Mouse (Mus musculus) thymus, adult 2 months (tissue): ENCODE results near the gene Dab1. TPM values are rescaled to one million over a fixed set of nuclear protein-coding genes. Genes with fewer than 3 reads are reported as not detected.

ENCODE experiments used
- DNase-seq: peaks from one replicate; pipeline ENCODE4 v3.0.0; 2021
- H3K27ac ChIP-seq: fragments of 200-500 bp; 2 replicates; pipeline ENCODE4 v1.5.1; 2012; ENCODE audit warnings: low read length, control low read depth; ENCODE audit not compliant: control insufficient read depth, insufficient read depth
- H3K27me3 ChIP-seq: fragments of 200-500 bp; 2 replicates; pipeline ENCODE4 v1.6.1; 2012; ENCODE audit warnings: mild to moderate bottlenecking, low read length, moderate library complexity, mixed read lengths; ENCODE audit not compliant: control insufficient read depth, insufficient read depth
- H3K36me3 ChIP-seq: fragments of 200-500 bp; 2 replicates; pipeline ENCODE4 v1.6.1; 2012; ENCODE audit warnings: mild to moderate bottlenecking, low read length, moderate library complexity; ENCODE audit not compliant: control insufficient read depth, insufficient read depth
- H3K4me1 ChIP-seq: fragments of 200-500 bp; replicated peaks from 2 replicates; pipeline ENCODE4 v1.6.1; 2012; ENCODE audit warnings: low read length; ENCODE audit not compliant: control insufficient read depth, insufficient read depth
- H3K4me3 ChIP-seq: fragments of 200-500 bp; 2 replicates; pipeline ENCODE4 v1.5.1; 2012; ENCODE audit warnings: mild to moderate bottlenecking, low read length, control low read depth, moderate library complexity; ENCODE audit not compliant: control insufficient read depth, insufficient read depth
- CTCF ChIP-seq: fragments of 200-500 bp; IDR thresholded peaks from 2 replicates; pipeline ENCODE4 v1.5.1; 2012; ENCODE audit warnings: mild to moderate bottlenecking, control low read depth, low read length, moderate library complexity, borderline replicate concordance; ENCODE audit not compliant: control insufficient read depth, poor library complexity, insufficient read depth; ENCODE audit errors: extremely low read depth
- POLR2A ChIP-seq: fragments of 200-500 bp; IDR thresholded peaks from 2 replicates; pipeline ENCODE4 v1.6.1; 2012; ENCODE audit warnings: mild to moderate bottlenecking, low read length, control low read depth, moderate library complexity; ENCODE audit not compliant: control insufficient read depth, poor library complexity, insufficient read depth; ENCODE audit errors: extremely low read depth
- WGBS: fragments of 180-500 bp; shearing (Covaris S2); methylation state at CpG from one replicate; pipeline ENCODE4 v1.1.7; 2018; 5-methylcytosine and 5-hydroxymethylcytosine counted together
- polyA plus RNA-seq: library from polyadenylated mRNA; depleted of rRNA; stranded (reverse); fragments of >200 nt; gene quantifications from 2 replicates; pipeline ENCODE4 v1.2.3, GENCODE M21; 2012

Dab1 gene
- polyA plus RNA-seq, 1 experiment, result 0.28 TPM

DNA sequence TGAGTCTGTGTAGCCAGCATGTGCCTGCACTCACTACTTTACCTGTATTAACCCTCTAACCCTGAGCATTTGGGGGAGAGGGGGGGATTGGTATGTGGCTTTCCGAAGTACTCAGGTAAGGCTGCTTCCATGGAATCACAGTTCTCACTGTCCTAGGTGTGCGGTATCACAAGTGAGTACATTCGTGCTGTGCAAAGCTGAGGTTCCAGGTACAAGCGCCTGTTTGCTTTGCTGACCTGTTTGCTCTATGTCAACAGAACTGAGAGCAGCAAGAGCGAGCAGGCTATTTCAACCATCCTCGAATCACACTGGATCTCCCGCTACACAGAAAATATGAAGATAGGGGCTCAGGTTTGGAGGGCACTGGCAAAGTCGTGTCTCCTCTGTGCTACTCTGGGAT is 1146.9 kb downstream of the Dab1 start, which contains the start of gene C8b:
C8b (plus strand) TSS at position 253 of the 400 bp plus-strand sequence.
- H3K4me1 ChIP-seq, result no peaks in the 10 kb centered on the region
- H3K27ac ChIP-seq, result no peak within 1 kb of the TSS
- no peak for DNase-seq
- no peak within 1 kb of the TSS for H3K4me3 ChIP-seq
- no peaks in the 10 kb centered on the region for H3K27me3 ChIP-seq
- TF ChIP-seq POLR2A, result no peak
- TF ChIP-seq CTCF, result no peak
- no peaks in the 10 kb centered on the region for H3K36me3 ChIP-seq
- 93% methylated on average over 8 of the region's 8 CpGs for WGBS

DNA sequence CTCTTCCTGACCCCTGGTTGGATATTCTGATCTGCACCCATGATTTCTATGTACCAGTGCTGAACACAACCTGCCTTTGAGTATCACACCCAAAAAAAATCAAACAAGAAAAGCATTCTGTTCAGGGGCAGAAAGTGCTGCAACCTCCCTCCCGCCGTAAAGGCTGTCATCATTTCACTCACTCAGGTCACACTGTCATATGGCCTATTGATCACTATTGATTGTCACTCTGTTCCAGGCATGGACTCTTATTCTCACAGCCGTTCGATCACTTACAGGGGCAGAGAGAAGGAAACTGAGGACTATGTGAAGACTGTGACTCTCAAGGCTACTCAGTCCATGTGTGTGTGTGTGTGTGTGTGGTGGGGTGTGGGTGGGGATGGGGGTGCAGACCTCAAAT is 1149.0 kb downstream of the Dab1 start:
- H3K27ac ChIP-seq, result no peak overlapping the region
- no peaks in the 10 kb centered on the region for H3K36me3 ChIP-seq
- no peak for DNase-seq
- H3K4me3 ChIP-seq, result no peak overlapping the region
- TF ChIP-seq POLR2A (no peak), CTCF (no peak)
- 94% methylated on average over 4 of the region's 4 CpGs for WGBS
- H3K4me1 ChIP-seq, result no peaks in the 10 kb centered on the region
- H3K27me3 ChIP-seq, result no peaks in the 10 kb centered on the region

DNA sequence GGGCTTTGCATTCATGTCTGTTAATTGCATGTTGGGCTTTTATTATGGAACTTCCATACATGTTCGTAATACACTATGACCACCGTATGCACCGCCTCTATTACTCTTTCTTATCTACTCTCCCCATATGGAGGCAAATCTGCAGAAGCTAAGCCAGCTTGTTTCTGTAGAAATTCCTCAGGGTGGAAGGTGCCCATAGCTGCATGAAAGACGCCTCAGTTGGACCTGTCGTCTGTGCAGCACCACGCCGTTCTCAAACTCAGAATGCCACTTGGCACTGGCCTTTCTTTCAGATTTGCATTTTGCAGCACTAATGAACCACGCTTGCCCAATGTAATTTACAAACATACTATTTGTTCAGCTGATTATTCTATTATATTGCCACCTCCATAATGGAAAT is 1150.4 kb downstream of the Dab1 start:
- WGBS, result 88% methylated on average over 8 of the region's 8 CpGs
- no peaks in the 10 kb centered on the region for H3K4me1 ChIP-seq

GRCm38 (mm10) chr4:104770331-104770730 is 1151.2 kb downstream of the Dab1 start:
- TF ChIP-seq POLR2A (no peak), CTCF (no peak)
- Histone ChIP-seq H3K4me3 (no peak overlapping the region), H3K4me1 (no peaks in the 10 kb centered on the region), H3K27ac (no peak overlapping the region), H3K27me3 (no peaks in the 10 kb centered on the region), H3K36me3 (no peaks in the 10 kb centered on the region)
- no peak for DNase-seq
- 84% methylated on average over 4 of the region's 4 CpGs for WGBS

More for the DNA sequence above, 1150.4 kb downstream of the Dab1 start:
- TF ChIP-seq CTCF, result no peak
- TF ChIP-seq POLR2A, result no peak
- Histone ChIP-seq H3K36me3 (no peaks in the 10 kb centered on the region), H3K27me3 (no peaks in the 10 kb centered on the region), H3K4me3 (no peak overlapping the region), H3K27ac (no peak overlapping the region)
- no peak for DNase-seq

- no peak overlapping the region for H3K4me3 ChIP-seq
- TF ChIP-seq CTCF, result no peak
- TF ChIP-seq POLR2A, result no peak
- WGBS, result 81% methylated on average over 3 of the region's 3 CpGs
- DNase-seq, result no peak
- no peaks in the 10 kb centered on the region for H3K36me3 ChIP-seq
- H3K4me1 ChIP-seq, result no peaks in the 10 kb centered on the region
- H3K27me3 ChIP-seq, result no peaks in the 10 kb centered on the region
- no peak overlapping the region for H3K27ac ChIP-seq
Observed at GRCm38 (mm10) chr4:104775601-104776000, 1156.4 kb downstream of the Dab1 start.

GRCm38 (mm10) chr4:104779460-104779859 is 1160.3 kb downstream of the Dab1 start:
- no peaks in the 10 kb centered on the region for H3K36me3 ChIP-seq
- H3K27me3 ChIP-seq, result no peaks in the 10 kb centered on the region
- H3K4me1 ChIP-seq, result no peaks in the 10 kb centered on the region
- H3K4me3 ChIP-seq, result no peak overlapping the region
- no peak overlapping the region for H3K27ac ChIP-seq
- no peak for TF ChIP-seq POLR2A
- no peak for TF ChIP-seq CTCF
- no peak for DNase-seq
- WGBS, result 85% methylated on average over 5 of the region's 5 CpGs

DNA sequence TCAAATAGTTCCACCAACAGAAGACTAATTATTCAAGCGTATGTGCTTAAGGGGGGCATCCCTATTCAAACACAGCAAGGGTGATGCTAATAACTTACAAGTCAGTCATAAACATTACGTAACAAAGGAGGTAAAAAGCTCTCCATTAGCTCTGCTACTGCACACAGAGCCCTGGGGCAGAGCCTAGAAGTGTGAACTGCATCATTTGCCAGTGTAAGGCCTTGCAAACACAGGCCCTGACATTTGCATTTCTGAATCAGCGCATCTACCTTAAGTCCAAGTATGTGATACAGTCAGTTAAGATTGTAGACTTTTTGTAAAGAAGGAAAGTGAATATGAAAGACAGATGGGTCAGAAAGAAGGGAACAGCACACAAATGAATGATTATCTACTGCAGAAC is 1162.3 kb downstream of the Dab1 start:
- Histone ChIP-seq H3K4me1 (no peaks in the 10 kb centered on the region), H3K27ac (no peak overlapping the region), H3K36me3 (no peaks in the 10 kb centered on the region), H3K27me3 (no peaks in the 10 kb centered on the region), H3K4me3 (no peak overlapping the region)
- 95% methylated on average over 3 of the region's 3 CpGs for WGBS
- no peak for DNase-seq
- TF ChIP-seq POLR2A (no peak), CTCF (no peak)
